Mouse (Mus musculus) urinary bladder, postnatal 10 days (tissue): Measurements from ENCODE around the gene Gm21976.

ENCODE experiments used
- DNase-seq: peaks from one replicate; pipeline ENCODE4 v3.0.0; 2022; ENCODE audit warnings: low spot score

The Gm21976 gene

DNA sequence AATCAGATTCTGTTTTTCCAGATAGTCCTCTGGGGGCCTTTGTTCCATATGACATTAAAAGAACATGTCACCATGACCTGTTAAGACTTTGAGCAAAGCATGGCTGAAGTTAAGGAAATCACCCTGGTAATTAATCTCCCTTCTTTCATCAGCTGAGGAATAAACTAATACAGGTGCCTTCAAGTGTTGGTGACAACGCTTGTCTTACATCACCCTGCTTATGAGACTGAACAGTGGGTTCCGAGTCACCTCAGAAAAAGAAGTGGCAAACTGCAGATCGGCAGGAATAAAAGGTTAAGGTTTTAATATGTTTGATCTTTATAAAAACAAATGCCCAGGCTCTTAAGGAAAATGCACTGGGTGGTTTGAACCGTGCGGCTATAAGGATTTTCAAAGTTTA, at the start of gene Gm21976:
Gene Gm21976 (plus strand): TSS at position 202 of the 400 bp plus-strand sequence.
- DNase-seq, result no peak

DNA sequence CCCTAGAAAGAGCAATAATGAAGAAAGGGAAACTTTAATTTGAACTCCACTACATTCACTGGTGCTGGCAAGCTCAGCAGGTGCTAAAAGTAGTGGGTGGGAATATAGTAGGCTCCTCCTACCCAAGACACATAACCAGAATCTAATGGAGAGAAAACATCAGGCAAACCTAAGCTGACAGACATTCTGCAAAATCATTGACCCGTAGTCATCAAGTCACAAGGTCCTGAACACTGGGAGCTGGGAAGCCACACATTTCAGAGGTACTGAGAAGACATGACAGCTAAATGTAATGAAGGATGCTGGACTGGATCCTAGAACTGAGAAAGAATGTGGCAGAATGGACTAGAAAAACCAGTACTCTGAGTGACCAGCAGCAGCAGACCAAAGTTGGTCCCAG, 49.2 kb upstream of the Gm21976 start:
- DNase-seq, result no peak

DNA sequence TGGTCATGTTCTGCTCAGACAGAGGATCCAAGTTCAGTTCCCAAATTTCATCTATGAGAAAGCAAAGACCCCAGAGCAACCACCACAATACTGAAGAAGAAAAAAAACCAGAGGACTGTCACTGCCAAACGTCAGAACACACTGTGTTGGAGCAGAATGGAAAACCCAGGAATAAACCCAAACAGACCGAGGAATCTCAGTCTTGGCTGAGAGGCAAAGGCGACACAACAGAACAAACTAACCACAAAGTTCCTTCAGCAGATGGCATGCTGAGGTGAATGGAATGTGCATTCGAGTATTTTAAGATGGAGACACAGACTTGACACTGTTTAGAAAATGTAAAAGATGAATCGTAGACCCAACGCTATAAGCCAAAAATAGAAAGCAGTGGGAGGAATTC, 44.2 kb upstream of the Gm21976 start:
- DNase-seq, result no peak

DNA sequence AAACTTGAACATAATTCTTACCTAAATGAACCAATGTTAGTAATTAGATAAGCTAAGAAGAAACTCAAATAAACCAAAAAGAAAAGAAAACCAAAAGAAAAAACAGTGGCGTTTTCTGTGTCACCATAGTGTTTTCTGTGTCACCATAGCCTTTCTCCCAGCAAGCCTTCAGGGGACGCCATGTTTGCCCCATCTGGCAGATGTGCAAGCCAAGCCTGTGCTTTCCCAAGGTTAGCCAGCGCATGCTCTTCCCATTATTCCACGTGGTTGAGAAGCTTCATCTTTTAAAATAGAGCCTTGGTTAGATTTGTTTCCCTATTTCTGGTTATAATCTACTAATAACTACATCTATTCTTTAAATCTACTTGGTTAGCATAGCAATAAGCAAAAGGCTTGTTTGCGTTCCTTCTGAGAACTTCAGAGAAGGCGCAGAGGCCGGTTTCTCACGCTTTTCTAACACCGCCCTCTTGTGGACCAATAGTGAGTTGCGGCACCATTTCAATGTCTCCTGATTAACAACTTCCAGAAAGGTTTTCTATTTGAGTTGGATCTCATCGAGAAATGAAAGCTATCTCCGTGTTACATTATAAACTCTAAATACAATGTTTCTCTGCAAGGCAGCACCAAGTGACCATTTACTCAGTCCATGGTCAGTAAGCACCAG, 39.6 kb upstream of the Gm21976 start:
- no peak for DNase-seq

DNA sequence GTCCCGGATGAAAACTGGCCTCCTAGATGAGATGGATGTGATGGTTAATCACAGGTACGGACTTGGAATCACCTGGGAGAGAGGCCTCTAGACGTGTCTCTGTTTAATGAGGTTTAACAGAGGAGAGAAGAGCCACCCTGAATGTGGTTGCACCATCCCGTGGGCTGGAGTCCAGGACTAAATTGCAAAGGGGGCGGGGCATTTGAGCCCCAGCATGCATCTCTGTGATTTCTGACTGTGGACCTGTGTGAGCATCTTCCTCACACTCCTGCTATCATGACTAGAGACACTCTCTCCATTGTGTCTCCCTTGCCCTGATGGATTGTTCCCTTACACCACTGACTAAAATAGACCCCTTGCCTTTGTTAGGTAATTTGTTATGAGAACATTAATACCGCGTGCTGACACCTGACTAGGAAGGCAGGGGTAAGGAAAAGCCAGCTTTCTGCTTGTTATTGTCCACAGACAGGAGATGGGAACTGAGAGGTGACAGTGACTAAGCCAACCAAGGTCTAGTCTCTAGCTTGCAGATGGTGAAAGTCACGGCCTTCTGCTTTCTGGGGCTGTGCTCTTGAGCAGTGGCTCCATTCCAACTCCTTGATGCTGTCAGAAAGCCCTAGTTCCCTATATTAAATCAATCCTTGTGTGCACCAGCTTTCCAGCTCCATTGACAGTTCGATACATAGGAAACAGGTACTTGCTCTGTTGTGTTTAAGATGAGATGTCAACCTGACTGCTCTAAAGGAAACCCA, 38.0 kb upstream of the Gm21976 start:
- DNase-seq, result no peak

DNA sequence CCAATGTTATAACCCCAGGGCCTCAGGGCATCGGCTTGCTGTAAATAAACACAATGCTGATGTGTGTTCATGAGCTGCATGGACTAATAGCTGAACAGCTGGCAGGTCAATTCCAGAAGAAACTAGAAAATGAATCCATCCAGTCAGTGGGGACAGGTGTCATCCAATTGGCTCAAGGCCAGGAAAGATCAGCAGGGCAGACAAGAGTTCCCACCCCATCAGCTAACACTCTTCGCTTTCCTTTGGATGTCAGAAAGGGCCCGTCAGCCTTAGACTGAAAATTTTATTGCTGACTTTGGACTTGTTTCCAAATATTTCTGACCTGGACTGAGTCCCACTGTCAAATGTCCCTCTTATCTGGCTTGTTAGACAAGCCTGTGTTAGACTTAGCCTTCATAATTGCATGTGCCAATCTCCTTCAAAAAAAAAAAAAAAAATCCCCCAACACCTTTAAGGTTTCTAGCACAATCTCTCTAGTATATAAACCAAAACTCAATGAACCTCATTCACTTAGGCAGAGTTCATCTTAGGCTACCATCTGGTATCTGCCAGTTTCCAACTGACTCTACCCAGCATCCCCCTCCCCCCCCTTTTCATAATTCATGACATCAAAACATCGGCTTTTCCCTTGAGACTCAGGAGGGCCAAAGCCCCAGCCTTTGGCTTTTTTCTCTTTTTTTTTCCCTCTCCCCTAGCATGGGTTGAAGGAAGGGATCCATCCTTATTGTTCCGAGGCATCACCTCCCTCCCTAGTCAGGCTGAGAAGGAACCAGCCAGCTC, 34.9 kb upstream of the Gm21976 start:
- DNase-seq, result no peak

DNA sequence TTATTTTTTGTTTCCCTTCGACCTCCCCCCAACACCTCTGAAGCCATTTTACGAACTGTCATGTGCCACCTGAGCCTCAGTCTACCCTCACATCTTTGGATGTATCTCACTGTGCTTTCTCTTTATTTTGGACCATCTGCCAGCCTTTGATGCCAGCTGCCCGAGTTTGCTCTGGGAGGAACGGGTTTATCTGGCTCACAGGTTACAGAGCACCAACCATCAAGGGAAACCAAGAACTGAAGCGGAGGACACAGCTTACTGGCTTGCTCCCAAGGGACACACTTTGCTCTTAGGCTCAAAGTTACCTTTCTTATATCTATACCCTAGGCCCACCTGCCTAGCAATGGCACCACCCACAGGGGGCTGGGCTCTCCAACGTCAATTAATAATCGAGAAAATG, 34.3 kb upstream of the Gm21976 start:
- no peak for DNase-seq

DNA sequence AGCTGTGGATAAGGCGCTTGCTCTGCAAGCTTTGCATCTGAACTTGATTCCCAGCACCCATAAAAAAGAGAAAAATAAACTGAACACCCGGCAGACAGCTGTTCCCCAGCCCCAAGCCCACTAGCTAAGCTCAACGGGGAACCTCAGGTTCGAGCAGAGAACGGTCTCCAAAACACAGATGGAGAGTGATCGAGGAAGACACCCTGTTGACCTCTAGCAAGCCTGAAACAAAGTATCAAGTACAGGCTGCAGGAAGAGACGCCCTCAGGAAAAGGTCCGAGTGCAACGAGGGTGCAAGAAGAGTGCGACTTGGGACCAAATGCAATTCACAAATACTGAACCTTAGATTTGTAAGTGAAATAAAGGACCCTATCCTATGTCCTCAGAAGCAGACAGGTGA, 30.1 kb upstream of the Gm21976 start:
- no peak for DNase-seq

DNA sequence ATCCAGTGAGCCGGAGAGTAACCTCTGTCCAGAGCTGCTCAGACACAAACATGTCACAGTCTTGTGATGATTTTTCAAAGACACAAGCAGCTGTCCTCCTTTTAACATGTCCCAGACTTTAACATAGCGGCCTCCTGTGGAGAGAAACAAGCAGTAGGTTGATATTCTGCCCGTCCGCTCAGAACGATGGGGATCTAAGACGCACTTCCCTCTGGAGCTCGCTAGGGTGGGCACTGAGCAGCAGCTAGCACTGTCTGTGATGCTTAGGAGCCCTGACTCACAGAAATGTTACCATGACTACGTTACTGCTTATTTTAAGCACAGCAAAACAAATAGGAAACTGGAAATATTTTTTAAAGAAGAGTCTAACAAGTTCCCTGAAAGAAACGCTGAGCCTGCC, 24.8 kb upstream of the Gm21976 start:
- DNase-seq, result no peak

DNA sequence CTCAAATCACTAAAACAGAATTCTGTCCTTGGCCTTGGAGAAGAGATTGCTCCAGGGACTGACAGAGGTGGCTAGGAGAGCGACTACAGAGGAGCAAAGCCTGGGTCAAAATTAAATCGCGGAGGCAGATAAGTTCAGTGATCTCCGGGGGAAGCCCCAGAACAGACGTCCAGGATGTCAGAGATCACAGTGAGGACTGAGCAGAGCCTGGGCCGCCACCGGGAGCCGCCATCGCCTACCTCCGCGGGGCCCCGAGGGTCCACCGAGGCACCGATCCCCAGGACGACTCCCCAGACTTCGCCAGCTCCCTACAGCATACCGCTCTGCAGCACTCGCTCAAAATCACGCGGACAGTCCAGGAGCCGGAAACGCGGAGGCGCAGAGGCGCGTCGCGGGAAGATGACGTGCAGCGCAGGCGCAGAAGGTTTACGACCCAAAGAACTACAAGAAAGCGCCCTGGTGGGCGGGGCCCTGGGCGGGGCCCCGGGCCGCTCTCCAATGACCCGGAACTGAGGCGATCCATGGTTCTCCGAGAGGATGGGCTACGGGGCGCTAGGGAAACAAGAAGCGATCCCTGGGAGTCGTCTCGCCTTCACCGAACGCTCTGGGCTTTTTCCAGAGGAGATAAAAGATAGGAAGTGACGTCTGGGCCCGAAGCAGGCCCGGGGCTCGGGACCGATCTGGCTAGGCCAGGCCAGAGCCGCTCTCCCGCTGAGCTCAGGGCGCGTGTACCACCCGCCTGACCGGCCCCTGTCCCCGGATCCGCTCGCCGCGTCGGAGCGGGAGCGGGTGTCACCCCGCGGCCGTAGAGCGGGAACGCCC, 16.8 kb upstream of the Gm21976 start, which contains the start of the genes Utp15 and Ankra2:
Gene Utp15 (minus strand): TSS at position 406 of the 822 bp plus-strand sequence.
Gene Ankra2 (plus strand): TSS at position 439 of the 822 bp plus-strand sequence.
- DNase-seq, result peak; percentile 91

DNA sequence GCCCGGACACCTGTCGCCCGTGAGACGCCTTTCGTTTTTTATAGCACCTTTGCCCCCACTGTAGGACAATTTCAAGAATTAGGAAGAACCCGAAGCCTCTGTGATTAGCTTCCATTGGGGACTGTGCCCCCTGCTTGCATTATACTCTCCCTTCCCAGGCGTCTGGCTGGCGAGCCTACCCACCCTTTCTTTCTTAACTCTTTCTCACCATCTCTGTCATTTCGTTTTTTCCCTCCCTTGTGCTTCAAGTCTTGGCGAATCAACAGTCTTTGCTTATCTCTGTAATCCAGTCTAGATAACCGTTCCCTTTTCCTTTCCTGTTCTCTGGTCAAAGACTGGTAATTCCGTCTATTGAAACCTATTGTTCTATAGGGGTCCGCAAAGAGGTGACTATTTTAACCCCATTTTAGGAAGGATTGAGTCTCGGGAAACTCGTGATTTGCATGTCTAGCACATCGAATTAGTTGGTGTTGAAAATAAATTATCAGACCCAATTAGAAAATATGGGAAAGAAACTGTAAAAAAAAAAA, 16.2 kb upstream of the Gm21976 start:
- no peak for DNase-seq

DNA sequence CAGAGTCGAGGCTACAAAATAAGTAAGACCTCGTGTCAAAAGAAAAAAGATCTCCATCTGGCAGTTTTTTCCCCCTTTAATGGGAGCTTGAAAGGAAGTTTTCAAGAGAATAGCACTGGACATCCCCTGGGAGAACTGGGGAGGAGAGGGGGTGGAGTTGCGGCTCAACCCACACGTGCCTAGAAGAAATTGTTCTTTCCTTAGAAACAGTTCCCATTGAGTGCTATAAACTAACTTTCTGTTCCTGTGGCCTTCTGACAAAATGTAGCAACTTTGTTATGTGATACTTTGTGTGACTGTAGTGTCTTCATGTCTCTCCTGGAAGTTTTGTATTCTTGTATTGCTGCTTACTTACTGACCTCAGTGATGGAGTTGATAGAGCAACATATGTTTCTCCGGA, 15.6 kb upstream of the Gm21976 start:
- no peak for DNase-seq

DNA sequence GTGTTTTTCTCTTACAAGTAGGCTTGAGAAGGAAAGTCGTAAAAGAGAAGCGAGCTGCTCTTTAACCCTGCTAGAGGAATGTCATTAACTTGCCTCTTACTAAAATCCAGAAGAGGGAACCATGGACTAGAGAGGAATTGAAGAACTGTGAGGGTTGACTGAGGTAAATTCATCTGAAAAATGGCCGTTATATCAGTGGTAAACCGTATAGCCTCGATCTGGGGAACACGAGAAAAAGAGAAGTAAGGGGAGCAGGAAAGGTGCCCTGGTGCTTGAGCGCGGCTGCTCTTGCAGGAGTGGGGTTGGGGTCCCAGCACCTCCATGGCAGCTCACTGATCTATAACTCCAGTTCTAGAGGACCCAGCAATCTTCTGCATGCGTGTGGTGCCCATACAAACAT, 5.7 kb upstream of the Gm21976 start:
- DNase-seq, result no peak

DNA sequence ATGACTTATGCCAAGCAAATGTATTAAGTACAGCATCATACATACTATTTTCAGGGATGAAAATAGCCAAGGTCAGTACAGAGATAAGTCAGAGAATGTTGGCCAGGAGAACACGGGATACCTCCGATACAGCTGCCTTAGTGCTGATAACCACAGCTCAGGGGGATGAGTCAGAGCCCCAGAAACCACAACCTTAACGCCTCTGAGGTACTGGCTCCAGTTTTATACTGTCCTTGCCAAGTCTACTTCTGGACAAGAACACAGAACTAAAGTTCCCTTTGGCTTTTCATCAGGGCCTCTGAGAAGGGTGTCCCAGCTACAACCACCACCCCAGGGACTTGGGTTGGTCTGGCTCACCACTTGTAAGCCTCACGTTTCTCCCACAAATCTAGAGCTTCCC, 4.0 kb upstream of the Gm21976 start:
- no peak for DNase-seq

DNA sequence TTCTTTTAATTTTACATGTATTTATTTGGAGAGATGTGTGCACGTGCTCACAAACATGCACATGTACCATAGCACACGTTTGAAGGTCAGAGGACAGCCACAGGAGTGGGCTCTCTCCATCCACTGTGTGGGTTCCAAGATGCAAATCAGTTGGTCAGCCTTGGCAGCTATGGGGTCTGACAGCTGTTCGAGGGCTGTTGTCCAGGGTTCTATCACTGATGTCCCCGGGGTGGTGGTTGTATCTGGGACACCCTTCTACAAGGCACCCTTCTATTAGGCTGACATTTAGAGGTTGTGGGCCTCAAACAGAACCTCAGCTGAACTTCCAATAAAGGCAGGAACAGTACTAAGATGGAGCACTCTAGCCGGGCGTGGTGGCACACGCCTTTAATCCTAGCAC, 3.4 kb upstream of the Gm21976 start:
- no peak for DNase-seq

DNA sequence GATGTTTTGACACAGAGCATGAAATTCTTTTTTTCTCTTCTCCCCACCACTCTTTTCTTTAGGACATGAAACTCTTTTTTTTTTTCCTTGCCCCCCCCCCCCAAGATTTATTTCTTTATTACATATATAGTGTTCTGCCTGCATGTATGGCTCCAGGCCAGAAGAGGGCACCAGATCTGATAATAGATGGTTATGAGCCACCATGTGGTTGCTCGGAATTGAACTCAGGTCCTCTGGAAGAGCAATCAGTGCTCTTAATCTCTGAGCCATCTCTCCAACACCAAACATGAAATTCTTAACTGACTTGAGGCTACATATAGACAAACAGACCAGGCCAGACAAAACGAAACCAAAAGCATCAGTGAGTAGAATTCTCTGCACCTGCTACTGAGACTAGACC, 2.2 kb upstream of the Gm21976 start:
- DNase-seq, result no peak

DNA sequence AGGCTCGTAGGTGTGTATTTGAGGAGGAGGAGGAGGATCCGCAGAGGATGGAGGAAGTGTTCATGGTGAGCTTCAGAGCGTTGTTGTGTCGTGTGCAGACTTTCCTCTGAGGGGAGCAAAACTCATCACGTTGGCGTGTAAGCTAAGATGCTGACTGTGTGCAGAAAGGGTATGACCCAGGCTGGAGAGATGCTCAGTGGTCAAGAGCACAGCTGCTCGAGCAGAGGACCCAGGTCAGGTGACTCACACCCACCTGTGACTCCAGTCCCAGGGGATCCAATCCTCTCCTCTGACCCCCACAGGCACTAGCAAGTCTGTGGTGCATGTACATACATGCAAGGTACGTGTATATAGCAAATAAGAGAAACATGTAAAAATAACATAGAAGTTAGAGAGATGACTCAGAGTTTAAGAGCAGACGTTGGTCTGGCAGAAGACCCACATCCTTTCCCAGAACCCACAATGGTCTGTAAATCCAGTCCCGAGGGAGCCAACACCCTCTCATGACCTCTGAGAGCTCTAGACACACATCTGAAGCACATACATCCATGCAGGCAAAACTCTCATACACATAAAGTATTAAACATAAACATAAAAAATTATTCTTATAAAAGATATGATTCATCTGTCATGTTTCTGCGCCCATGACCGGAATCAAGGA, 1.4 kb downstream of the Gm21976 start:
- no peak for DNase-seq

DNA sequence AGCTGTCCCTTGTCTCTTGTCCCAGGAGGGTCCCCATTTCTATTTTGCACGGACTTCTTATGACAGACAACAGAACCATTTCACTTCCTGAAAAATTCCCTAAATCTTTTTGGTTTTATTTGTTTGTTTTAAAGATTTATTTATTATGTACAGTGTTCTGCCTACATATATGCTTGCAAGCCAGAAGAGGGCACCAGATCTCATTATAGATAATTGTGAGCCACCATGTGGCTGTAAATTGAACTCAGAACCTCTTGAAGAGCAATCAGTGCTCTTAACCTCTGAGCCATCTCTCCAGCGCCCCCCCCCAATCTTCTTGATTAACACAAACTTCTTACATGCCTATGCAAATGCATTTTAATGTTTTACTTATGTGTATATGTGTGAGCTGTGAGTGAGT, 11.0 kb downstream of the Gm21976 start:
- DNase-seq, result no peak

DNA sequence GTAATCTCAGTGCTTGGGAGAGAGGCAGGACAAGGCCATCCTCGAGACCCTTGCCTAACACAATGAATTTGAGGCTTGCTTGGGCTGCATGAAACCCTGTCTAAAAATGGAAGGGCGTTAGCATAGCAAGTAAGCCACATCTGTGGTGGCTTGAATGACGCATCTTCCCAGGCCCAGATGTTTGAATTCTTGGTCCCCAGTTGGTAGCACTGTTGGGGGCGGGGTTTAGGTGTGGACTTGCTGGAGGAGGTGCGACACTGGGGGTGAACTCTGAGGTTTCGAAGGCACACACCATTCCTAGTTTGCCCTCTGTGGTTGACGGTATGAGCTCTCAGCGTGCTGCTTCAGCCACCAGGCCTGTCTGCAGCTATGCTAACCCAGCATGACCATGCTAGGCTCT, 12.0 kb downstream of the Gm21976 start:
- no peak for DNase-seq

DNA sequence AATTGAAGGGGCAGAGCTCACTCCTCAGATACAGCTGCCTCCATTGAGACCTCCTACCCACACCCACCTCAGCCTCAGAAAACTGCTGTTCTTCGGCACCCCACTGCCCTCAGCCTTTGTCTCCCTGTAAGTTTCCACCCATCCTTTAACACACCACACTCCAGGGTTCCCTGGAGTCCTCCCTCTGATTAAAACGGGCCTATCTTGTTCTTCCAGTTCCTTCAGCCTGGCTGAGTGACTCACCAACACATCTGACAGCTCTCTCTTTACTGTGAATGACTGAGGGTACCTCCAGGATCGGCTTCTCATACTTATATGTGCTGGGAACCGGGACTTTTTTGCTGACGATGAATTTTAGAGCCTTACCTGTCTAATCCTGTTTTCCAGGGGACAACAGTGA, 16.4 kb downstream of the Gm21976 start:
- DNase-seq, result no peak

DNA sequence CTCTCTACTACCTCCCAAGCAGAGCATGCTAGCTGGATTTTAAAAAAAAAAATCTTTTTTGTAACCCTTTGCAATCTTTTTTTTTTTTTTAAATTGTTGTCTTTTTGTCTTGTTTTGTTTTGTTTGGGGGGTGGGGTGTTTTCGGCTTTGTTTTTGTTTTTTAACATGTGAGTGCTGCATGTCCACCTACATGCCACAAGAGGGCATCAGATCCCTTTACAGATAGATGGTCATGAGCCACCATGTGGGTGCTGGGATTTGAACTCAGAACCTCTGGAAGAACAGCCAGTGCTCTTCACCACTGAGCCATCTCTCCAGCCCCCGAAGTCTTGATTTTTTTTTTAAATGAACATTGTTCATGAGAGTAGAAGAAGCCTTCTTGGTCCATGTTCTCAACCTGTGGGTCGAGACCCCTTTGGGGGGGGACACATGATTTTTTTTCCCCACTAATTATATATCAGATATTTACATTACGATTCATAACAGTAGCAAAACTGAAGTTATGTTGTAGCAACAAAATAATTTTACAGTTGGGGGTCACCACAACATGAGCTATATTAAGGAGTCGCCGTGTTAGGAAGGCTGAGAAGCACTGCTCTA, 18.3 kb downstream of the Gm21976 start:
- no peak for DNase-seq
